29 mouse cellular contexts compared by ENCODE assay signal in the genomic region with DNA sequence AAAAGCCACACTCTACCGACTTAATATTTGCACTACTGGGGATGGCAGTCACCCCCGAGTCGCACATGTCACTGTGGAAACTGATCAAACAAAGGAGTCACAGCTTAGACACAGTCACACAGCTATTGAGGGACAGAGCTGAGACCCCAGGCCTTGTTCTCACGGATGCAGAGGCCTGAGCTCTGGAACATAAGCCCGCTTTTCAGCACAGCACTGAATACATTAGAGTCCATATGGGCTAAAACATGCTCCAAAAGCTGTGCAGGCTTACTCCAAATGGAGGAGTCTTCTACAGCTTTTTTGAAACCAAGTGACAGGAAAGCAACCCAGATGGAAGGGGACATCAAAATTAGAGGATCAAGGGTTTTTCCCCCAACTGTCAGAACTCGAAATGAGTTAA.
A peak's percentile ranks its signal among the peaks of the same experiment; 100 is the strongest.
DNase-seq lines count a peak whose midpoint lies in the region; ATAC-seq and TF ChIP-seq lines count a peak whose summit lies in the region.
"Had no signal": no experiment of that assay in that cellular context is flagged by ENCODE, and none has a peak within 500 bp of the region (broad histone marks: within the 10 kb centered on the region; RNA-seq: fewer than 3 reads in every experiment).

No protein-coding gene starts in this region.

- no peaks in the 10 kb centered on the region for H3K9me3 ChIP-seq in forebrain, embryonic 14.5 days (replicated peaks; ENCODE audit: control insufficient read depth, low read length)
- H3K9me3 ChIP-seq in forebrain, embryonic 10.5 days: no peaks in the 10 kb centered on the region
- no peaks in the 10 kb centered on the region for H3K9me3 ChIP-seq in forebrain, postnatal 0 days (ENCODE audit: low read length)
- no peaks in the 10 kb centered on the region for H3K9me3 ChIP-seq in forebrain, embryonic 13.5 days (replicated peaks)
- H3K9me3 ChIP-seq: heart, embryonic 15.5 days; intestine, embryonic 15.5 days had no signal

- H3K27ac ChIP-seq in forebrain, embryonic 14.5 days (ENCODE audit: low read depth, low read length): no peak overlapping the region
- no peak overlapping the region for H3K27ac ChIP-seq in forebrain, embryonic 10.5 days
- H3K27ac ChIP-seq in forebrain, postnatal 0 days (ENCODE audit: low read depth, low read length): peak overlapping the region; percentile 31; the same call in 1 of the 2 replicates
- no peak overlapping the region for H3K27ac ChIP-seq in forebrain, embryonic 13.5 days
- H3K27ac ChIP-seq: embryonic facial prominence, embryonic 10.5 days; embryonic facial prominence, embryonic 13.5 days; heart, embryonic 15.5 days; hindbrain, embryonic 10.5 days; hindbrain, embryonic 13.5 days; intestine, embryonic 15.5 days had no signal

- no peak overlapping the region for H3K4me2 ChIP-seq in forebrain, embryonic 14.5 days (ENCODE audit: low read length)
- H3K4me2 ChIP-seq in forebrain, postnatal 0 days (ENCODE audit: low read depth): no peak overlapping the region
- no peak overlapping the region for H3K4me2 ChIP-seq in forebrain, embryonic 13.5 days
- H3K4me2 ChIP-seq: embryonic facial prominence, embryonic 13.5 days; heart, embryonic 12.5 days; heart, embryonic 15.5 days; hindbrain, embryonic 13.5 days; intestine, embryonic 15.5 days had no signal

- DNase-seq in forebrain, embryonic 14.5 days (ENCODE audit: low spot score): peak; percentile 51
- DNase-seq in forebrain, embryonic 10.5 days (ENCODE audit: extremely low spot score, low spot score): no peak
- DNase-seq in forebrain, postnatal 0 days: peak; percentile 81
- peak; percentile 12 for DNase-seq in layer of hippocampus, adult 9-11 months
- no peak for DNase-seq in layer of hippocampus, adult 9-10 months (ENCODE audit: low spot score)
- DNase-seq in kidney, adult 18-20 months: no peak
- DNase-seq in frontal cortex, postnatal 25 days (ENCODE audit: low spot score in 2 of 2): no peak
- DNase-seq: adrenal gland, adult 8-10 months; adrenal gland, postnatal 25 days; cerebellum, adult 11-12 months; cerebellum, adult 8-10 months; cerebellum, postnatal 10 days; cerebellum, postnatal 36 days; embryo, embryonic 11 days; gastrocnemius, postnatal 25 days; heart, adult 18-20 months; heart, postnatal 10 days; heart, postnatal 36 days had no signal

- no peaks in the 10 kb centered on the region for H3K36me3 ChIP-seq in forebrain, embryonic 14.5 days (ENCODE audit: control insufficient read depth, insufficient read depth, low read length)
- H3K36me3 ChIP-seq in forebrain, embryonic 10.5 days (replicated peaks): no peaks in the 10 kb centered on the region
- no peaks in the 10 kb centered on the region for H3K36me3 ChIP-seq in forebrain, postnatal 0 days (ENCODE audit: insufficient read depth)
- no peaks in the 10 kb centered on the region for H3K36me3 ChIP-seq in forebrain, embryonic 13.5 days (ENCODE audit: poor library complexity, severe bottlenecking)
- H3K36me3 ChIP-seq: embryonic facial prominence, embryonic 10.5 days; embryonic facial prominence, embryonic 13.5 days; heart, embryonic 12.5 days; heart, embryonic 15.5 days; hindbrain, embryonic 10.5 days; hindbrain, embryonic 13.5 days; intestine, embryonic 15.5 days had no signal

- no peak for TF ChIP-seq CTCF in forebrain, postnatal 0 days (IDR thresholded peaks at IDR 0.05; ENCODE audit: low read depth)

- 75% methylated on average over 6 of the region's 6 CpGs for WGBS in forebrain, embryonic 14.5 days
- WGBS in forebrain, embryonic 10.5 days: 86% methylated on average over 6 of the region's 6 CpGs
- WGBS in forebrain, postnatal 0 days: 63% methylated on average over 6 of the region's 6 CpGs
- WGBS in forebrain, embryonic 13.5 days: 75% methylated on average over 6 of the region's 6 CpGs

- H3K9ac ChIP-seq in forebrain, embryonic 14.5 days (ENCODE audit: low read length): no peak overlapping the region
- no peak overlapping the region for H3K9ac ChIP-seq in forebrain, postnatal 0 days
- no peak overlapping the region for H3K9ac ChIP-seq in forebrain, embryonic 13.5 days
- H3K9ac ChIP-seq: embryonic facial prominence, embryonic 13.5 days; heart, embryonic 12.5 days; heart, embryonic 15.5 days; hindbrain, embryonic 13.5 days; intestine, embryonic 15.5 days had no signal

- H3K4me1 ChIP-seq in forebrain, embryonic 14.5 days (ENCODE audit: control insufficient read depth, insufficient read depth, low read length): no peaks in the 10 kb centered on the region
- no peaks in the 10 kb centered on the region for H3K4me1 ChIP-seq in forebrain, embryonic 10.5 days
- H3K4me1 ChIP-seq in forebrain, postnatal 0 days (ENCODE audit: insufficient read depth): no peaks in the 10 kb centered on the region
- no peaks in the 10 kb centered on the region for H3K4me1 ChIP-seq in forebrain, embryonic 13.5 days
- H3K4me1 ChIP-seq: embryonic facial prominence, embryonic 13.5 days; heart, embryonic 12.5 days; heart, embryonic 15.5 days; hindbrain, embryonic 10.5 days; intestine, embryonic 15.5 days had no signal

- H3K4me3 ChIP-seq in forebrain, embryonic 14.5 days (ENCODE audit: low read depth, low read length): no peak overlapping the region
- no peak overlapping the region for H3K4me3 ChIP-seq in forebrain, embryonic 10.5 days
- H3K4me3 ChIP-seq in forebrain, postnatal 0 days (ENCODE audit: low read depth, low read length): no peak overlapping the region
- no peak overlapping the region for H3K4me3 ChIP-seq in forebrain, embryonic 13.5 days
- H3K4me3 ChIP-seq: embryonic facial prominence, embryonic 10.5 days; embryonic facial prominence, embryonic 13.5 days; erythroblast, embryonic 14.5 days; heart, embryonic 12.5 days; heart, embryonic 15.5 days; hindbrain, embryonic 10.5 days; hindbrain, embryonic 13.5 days; intestine, embryonic 15.5 days had no signal

- H3K27me3 ChIP-seq in forebrain, embryonic 14.5 days (replicated peaks; ENCODE audit: control insufficient read depth, insufficient read depth, low read length): no peaks in the 10 kb centered on the region
- H3K27me3 ChIP-seq in forebrain, embryonic 10.5 days (ENCODE audit: poor library complexity, severe bottlenecking): no peaks in the 10 kb centered on the region
- H3K27me3 ChIP-seq in forebrain, postnatal 0 days (ENCODE audit: insufficient read depth, low read length): no peaks in the 10 kb centered on the region
- H3K27me3 ChIP-seq in forebrain, embryonic 13.5 days: no peaks in the 10 kb centered on the region
- H3K27me3 ChIP-seq: embryonic facial prominence, embryonic 13.5 days; heart, embryonic 12.5 days; heart, embryonic 15.5 days; hindbrain, embryonic 13.5 days; intestine, embryonic 15.5 days had no signal

- ATAC-seq in forebrain, embryonic 14.5 days: no peak
- peak; percentile 83 for ATAC-seq in forebrain, postnatal 0 days
- ATAC-seq in forebrain, embryonic 13.5 days: no peak
- ATAC-seq: activated CD4-positive, CD25-positive, alpha-beta regulatory T cell, adult 4 months; hindbrain, embryonic 16.5 days; intestine, embryonic 15.5 days had no signal

Comparison
In these comparisons a context has a peak if more than half of its experiments do, and no peak if none do; other contexts are left out.
1. DNase-seq: peak in forebrain, embryonic 14.5 days (single experiment), forebrain, postnatal 0 days (single experiment) and layer of hippocampus, adult 9-11 months (single experiment); none in forebrain, embryonic 10.5 days (single experiment), layer of hippocampus, adult 9-10 months (single experiment), kidney, adult 18-20 months (single experiment) and frontal cortex, postnatal 25 days (0 of 2).